Mouse (Mus musculus): ENCODE measurements around the gene Crb2.

Gene Crb2

DNA sequence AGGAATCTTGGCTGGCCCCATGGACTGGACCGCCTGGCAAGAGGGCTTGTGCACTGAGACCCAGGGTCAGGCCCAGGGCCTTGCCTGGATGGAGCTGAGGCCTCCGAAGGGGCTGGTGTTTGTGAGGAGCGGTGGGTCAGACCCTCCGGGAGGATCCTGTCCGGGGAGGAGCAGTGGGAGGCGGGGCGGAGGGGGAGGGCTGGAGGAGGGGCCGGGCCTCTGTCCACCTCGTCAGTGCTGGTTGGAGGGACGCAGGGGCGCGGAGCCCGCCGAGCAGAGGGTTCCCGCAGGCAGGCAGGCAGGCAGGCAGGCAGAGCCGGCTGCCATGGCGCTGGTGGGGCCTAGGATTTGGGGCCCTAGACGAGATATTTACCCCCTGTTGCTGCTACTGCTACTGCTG lies at the start of gene Crb2:
Gene Crb2, plus strand, starts transcription at position 234 of the 400 bp plus-strand sequence.
- no peak for DNase-seq (ENCODE audit: low spot score)

DNA sequence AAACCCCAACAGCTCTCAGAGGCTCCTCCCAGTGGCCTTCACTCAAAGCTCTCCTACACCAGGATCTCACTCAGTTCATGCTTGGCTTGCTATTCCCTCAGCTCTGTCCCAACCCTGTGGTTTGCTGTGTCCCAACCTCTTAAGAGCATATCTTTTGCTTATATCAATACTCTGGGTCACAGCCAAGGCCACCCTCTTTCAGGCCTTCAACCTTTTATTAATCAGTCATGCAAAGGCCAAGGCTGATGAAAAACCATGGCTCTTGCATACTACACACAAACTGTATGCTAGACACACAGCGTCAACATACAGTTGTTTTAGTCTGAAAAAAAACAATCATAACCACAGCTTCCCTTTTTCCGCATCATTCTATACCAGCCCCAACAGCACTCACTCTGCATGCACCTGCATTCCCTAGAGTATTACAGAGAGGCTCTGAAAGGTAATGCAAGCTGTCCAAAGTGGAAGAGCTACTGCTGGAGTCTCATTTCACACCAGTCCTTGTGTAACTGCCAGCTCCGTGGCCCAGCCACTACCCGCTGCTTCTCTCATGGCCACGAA lies 44.7 kb upstream of the Crb2 start:
- DNase-seq (ENCODE audit: low spot score), result peak; percentile 72

DNA sequence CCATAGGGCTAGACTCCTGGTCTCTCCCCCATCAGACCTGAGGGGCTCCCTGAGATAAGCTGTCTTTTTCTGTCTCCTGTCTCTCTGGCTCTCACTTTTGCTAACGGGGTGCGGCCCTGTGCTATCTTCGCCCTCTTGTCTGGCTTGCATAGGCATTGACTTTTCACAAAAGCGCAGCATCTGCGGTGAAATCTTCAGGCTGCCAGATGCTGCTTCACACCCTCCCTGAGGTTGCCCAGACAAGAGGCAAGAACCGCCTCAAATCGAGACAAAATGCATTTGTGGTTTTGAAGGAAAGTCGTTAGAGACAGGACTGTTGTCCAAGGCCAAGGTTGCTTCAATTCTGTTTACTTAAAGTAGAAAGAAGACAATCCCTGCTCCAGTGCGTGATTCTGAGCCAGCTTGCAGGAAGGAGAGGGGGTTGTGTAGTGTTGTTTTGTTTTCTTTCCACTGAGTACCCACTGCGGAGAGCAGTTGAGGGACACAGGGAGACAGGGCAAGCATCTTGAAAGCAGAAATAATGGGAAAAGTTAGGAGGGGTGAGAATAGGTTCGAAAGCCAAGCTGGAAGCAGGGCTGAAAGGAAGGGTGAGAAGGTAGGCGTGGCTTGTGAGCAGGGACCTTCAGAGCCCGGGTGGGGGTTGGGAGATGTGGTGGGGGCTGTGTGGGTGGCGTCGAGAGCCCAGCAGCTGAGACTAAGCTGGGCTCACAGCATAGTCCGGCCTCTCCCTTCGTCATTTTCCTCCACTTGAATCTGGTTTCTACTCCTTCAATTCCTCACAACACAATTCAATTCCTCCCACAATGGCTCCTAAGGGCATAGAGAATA lies 40.9 kb upstream of the Crb2 start:
- DNase-seq (ENCODE audit: low spot score), result peak; percentile 69

DNA sequence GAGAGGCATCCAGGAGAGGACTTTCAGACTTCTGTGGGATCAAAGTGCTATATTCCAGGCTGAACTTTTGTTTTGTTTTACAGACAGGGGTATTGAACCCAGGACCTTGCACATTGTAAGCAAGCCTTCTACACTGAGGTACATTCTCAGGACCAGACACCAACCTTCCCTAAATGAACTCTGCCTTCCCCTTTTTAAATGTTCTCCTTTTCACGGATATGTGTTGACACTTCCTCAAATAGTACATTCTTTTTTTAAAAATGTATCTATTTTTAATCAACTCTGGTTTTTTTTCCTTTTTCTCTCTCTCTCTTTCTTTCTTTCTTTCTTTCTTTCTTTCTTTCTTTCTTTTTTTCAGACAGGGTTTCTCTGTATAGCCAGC lies 40.3 kb upstream of the Crb2 start:
- DNase-seq (ENCODE audit: low spot score), result no peak

DNA sequence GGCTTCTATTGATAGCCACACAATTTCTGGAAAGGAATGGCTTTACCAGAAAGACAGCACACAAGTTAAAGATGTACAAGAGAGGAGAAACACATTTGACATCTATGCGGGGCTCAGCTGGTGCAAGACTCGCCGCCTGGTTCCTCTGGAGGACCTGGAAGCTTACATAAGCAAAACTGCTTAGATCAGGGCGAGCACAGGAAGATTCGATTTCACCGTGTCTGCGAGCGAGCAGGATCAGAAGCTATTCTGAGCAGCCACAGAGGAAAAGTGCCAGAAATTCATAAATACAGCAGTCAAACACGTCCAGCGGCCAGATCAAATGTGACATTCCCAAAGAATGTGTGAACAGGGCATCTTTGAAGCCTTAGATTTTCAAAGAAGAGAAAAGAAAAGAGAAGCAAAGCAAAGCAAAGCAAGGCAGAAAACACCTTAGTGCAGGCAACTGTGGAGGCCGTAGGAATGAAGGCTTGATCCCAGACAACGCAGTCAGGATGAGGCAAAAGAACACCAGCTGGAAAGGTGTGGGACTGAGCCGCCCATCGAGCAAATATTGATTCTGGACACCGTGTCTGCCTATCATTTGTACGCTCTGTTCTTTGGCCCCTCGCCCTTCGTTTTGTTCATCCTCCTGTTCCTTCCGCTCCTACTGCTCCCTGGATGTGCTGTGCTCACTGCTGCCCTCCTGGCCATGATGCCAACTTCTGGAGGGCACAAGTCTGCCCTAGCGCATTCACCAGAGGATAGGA lies 34.1 kb upstream of the Crb2 start:
- no peak for DNase-seq (ENCODE audit: low spot score)

DNA sequence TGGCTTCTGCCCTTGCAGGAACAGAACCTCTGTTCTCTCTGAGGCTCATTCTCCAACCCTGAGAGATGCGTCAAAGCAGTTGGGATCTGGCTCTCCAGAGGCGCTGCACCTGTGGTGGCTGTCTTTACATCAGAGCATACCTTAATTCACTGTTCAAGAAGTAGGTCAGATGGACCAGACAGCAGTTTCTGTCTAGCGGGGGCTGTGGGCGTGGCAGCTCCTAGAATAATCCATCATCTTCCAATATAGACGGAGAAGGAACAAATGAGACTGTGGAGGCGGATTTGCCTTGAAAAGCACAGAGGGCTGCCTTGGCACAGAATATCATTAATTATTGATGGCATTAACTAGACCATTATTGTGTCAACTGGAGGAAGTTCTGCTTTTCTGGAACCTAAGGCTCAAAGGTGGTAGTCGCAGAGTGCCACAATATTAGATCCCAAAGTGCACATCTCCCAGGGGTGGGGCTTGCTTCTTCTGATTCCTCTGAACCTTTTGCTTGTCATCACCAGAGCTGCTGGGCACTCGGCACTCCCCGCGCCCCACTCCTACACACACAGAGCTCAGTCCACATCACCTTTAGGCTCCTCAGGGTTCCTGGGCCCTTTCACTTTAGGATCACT lies 31.2 kb upstream of the Crb2 start:
- no peak for DNase-seq (ENCODE audit: low spot score)

DNA sequence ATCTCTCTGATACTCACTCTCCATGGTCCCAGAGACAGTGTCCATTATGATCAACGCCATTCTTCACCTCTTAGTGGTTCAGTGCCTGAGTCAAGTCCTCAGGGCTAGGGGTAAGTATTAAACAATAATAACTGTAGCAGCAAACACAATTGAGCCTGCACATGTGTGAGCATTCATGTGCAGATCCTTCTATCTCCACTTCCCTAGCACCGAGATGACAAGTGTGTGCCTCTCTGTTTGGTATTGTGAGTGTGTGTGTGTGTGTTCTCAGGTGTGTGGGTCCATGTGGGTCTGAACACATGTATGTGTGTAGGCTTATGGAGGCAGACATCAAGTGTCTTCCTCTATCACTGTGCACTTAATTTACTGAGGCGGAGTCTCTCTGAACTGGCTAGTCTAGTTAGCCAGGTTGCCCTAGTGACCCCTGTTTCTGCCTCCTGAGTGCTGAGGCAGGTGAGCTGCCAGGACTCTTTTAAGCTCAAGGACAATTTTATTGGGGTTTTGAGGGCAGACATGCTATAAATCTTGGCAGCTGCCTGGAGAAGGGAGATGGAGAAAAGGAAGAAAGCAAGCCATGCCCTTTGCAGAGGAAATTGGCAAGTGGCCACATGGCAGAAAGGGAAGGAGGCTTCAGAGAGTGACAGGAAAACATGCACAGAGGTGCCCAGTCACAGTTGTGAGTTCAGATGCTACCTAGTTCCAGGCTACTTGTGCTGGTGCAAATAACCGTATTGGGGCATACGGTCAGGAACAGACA lies 29.6 kb upstream of the Crb2 start:
- no peak for DNase-seq (ENCODE audit: low spot score)

DNA sequence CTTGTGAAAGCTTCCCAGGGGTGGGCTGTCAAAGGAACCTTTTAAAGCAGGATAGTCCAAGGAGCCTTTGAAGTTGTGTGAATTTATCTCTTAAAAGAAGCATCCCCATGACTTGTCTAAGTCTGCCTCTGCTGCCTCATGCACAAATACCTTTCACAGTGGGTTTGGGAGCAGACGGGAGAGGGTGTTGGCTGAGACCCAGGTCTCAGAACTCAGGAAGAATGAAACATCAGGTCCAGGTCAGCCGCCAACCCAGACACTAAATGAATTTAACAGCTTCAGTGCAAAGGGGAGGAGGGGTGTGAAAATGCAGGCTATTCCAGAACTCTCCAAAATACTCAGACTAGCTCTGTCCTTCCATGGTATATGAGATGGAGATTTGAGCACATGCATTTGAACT lies 28.1 kb upstream of the Crb2 start:
- DNase-seq (ENCODE audit: low spot score), result no peak

DNA sequence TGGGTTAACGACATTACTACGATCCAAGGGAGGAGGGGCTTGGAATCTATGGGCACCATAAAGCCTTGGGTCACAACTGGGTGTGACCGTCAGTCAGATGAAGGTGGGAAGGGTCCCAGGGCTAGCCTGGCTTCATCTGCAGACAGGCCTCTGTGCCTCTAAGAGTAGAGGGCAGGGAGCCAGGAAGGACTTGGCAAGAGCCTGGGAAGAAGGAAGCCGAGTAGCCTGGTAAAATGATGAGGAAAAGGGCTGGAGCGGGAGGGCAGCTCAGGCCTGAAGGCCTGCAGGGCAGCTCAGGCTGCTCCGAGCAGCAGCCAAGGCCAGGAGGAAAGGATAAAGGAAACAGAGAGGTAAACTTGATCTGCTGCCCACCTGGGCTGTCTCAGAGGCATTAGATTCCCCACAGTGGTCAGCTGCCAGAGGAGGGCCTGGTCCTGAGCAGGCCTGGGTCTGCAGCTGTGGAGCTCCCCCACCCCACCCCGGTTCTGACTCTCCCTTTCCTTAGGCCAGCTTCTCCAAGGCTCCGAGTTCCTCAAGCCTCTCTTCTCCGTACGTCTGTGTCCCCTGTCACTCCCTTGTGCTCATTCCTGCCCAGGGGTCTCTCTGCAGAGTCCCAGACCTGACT lies 27.5 kb upstream of the Crb2 start:
- no peak for DNase-seq (ENCODE audit: low spot score)

DNA sequence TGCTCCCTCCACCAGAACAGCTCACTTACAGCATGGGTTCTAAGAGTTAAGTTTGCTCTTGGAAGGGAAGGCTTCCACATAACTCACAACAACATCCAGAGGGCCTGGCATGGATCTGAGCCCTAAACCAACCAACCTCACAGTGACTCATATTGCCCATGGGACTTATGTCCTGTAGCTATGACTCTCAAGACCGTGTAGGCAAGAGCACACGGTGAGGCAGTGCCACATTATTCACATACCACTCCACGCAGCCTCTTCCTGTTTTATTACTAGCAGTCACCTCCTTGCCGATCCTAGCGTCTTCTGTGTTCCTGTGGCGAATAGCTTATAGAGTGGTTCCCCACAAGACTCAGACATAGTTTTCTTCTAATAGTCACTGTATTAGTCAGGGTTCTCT lies 26.7 kb upstream of the Crb2 start:
- no peak for DNase-seq (ENCODE audit: low spot score)

DNA sequence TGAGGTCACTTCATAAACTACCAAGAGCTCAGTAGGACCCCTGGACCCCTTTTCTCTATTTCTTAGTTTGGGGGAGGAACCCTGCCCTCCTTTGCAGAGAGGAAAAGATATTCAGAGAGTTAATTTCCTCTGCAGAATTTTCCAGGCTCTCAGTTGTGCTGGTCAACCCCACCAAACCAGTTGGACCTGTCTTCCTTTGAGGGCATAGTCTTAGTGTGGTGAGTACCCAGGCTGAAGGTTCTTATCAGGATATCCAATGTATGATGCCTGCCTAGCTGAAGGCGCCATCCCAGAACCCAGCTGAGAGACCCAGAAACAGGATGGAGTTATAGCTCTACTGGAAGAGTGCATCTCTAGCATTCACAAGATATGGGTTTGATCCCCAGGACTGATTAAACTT lies 24.9 kb upstream of the Crb2 start:
- DNase-seq (ENCODE audit: low spot score), result no peak

DNA sequence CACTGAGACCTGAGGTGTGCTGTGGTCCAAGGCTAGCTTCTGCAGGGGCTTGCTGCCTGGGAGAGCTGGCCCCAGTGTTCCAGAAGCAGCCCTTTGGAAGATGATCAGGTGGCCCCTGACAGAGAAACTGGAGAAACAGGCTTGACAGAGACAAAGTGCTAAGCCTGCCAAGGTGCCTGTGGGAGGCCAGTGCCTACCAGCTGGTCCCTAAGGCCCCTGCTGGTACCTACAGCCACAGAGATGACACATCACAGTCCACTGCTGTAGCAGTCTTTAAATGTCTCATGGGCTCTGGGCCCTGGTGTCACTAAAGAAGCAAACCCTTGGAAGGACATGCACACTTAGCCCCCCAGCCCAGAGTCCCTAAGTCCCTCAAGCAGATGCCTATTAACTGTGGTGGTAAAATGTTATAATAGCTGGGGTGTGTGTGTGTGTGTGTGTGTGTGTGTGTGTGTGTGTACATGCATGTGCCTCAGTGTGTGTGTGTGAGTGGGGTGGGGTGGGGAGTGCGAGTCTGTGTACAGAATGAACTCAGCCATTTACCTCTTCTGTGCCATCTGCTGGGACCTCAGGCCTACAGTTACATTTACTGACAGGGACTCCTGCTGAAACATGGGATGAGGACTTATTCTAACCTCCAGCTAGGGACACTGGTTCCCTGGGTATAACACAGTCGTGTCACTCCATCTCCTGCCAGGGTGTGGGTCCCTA lies 19.7 kb upstream of the Crb2 start:
- no peak for DNase-seq (ENCODE audit: low spot score)

DNA sequence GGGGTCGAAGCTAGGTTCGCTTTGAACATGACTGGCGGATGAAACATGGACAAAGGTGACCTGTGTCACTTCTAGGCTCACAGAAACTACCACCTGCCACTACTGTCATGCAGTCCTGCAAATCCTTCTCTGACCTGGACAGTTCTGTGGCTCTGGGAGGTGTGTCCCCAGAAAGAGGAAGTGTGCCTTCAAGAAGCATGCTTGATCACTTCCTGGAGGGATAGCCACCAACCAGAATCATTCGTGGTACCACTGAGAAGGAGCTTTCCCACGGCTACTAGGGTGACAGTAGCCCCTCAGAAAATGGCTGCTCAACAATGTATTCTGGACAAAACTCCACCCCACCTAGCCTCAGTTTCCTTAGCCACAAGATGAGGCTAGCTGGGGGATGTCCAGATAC lies 19.0 kb upstream of the Crb2 start:
- DNase-seq (ENCODE audit: low spot score), result no peak

DNA sequence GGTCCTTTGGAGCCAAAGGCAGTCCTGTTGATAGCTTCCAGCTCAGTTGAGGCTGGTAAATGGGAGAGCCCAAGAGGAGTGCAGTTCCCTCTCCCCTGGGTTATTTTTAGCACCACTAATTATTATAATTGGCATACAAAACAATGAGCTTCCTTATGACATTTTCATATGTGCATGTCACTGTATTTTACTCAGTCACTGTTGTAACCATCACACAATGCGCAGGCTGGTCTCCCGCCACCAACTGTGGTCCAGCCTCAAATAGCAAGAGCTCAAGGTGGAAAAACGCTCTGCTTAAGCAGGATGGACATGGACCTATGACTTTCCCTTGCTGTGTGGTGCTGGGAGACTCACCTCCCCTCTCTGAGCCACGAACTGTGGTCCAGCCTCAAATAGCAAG lies 18.3 kb upstream of the Crb2 start:
- DNase-seq (ENCODE audit: low spot score), result no peak

DNA sequence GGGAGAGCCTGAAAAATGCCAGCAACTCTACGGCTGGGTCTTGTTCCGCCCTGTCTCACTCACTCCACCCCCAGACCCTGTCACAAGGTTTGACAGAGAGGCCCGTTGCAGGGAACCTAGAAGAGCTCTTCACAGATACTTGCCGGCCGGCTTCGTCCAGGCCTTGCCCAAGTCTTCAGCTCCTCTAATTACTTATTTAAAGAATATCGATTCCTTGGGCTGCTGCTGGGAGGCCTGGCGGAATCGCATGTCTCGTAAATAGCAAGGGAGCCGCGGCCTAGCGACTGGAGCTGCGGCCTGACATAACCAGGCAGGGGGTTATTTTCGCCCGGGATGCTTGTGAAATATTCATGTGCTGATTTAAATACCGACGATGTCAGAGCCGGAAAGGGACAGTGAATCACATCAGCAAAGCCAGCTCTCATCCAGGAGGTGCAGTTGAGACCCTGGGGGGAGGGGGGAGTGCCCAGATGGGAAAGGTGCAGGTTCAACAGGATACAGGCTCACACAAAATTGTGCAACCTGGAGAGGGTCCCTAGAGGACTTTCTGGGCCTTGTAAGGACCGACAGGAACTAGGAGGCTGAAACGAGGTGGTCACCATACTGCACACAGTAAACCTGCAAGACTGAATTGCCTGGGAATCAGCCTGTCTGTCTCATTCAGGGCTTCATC lies 17.6 kb upstream of the Crb2 start:
- no peak for DNase-seq (ENCODE audit: low spot score)

DNA sequence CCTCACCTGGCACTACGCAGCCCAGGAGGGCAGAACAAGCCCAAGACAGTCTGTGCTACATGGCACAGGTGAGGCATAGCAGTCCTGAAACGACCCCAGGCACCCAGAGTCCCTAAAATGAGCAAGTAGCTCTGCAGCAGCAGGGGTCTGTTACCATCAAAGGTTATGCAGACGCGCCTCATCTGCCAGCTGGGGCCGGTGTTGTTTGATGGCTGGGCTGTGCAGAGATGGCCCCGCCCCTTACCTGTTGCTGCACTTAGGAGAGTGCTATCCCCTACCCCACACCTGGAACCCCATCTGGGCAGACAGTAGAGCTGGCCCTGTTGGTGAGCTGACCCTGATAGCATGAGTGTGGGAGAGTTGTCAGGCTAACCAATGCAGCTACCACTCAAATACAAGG lies 15.4 kb upstream of the Crb2 start:
- no peak for DNase-seq (ENCODE audit: low spot score)

DNA sequence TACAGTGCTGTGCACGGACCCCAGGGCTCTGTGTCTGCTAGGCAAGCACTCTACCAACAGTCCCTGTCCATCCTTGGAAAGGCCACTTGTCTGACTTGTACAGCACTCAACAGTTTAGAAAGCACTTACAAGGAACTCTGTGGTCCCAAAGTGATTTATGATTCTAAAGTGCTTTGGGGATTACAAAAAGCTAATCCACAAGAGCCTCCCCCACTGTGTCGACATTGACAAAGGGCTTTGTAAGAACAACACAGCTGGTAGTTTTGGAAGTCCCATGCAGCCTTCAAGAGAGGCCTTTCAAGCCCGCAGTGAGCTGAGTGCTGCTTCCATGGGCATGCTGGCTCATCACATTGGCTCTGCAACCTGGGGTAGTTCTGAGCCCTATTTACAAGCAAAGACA lies 12.4 kb upstream of the Crb2 start:
- no peak for DNase-seq (ENCODE audit: low spot score)

DNA sequence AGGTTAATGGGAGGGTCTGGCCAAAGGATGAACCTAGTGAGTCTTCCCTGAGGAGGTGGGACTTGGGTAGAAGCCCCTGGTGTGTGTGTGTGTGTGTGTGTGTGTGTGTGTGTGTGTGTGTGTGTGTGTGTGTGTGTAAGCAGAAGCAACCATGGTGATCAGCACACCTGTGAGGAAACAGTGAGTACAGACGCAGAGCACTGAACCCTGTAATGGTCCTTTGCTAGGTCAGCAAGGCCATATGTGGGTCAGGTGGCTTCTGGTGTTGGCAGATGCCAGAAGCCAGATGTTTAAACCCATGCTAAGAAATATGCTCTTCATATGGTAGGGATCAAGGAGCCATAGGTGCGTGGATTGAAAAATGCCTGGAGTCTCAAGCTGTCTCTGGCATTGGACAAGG lies 11.5 kb upstream of the Crb2 start:
- DNase-seq (ENCODE audit: low spot score), result no peak

DNA sequence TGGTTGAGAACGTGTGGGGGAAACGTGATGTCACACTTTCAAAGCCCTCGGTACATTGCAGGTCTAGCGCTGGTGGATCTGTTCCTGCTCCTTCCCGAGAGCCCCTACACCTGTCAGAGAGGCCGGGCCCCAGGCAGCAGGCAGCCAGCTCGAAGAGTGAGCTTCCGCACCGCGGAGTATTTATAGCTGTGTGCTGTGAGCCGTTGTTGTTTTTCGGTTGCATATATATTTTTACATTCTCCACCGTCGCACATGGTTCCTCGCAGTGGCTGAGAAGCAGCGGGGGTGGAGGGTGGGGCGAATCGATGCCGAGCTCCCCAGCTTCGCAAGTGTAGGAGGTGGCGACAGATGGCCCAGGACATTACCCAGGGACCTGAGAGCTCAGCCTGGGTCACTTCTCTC lies 11.0 kb upstream of the Crb2 start:
- DNase-seq (ENCODE audit: low spot score), result no peak

DNA sequence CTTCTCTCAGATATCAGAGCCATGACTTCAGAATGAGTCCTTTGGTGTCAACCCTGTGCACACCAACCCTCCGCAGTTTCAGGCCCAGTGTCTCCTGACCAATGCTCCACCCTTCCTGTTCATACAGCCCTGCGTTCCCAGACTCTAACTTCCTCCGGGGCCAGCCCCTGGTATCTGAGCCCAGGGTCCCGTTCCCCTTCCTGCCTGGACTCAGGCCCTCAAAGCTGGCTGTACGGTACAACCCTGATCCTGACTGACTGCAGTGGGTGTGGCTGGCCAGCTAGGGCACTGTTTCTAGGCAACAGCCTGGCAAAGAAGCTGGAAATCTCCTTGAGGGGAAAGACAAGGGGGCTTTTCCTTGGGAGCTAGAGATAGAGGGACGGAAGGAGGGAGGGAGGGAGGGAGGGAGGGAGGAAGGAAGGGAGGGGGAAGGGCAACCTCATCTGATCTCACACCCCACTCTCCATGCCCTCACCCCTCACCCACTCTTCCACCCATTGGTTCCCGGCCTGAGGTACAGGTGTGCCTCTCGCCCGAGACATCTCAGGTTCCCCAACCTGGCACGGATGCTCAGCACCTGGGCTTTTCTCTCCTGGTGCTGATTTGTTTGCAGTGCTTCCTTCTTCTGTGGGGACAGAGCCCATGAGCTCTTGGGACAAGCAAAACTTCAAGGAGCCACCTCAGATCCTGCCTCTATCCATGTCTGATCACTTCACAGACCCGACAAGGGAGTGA lies 9.9 kb upstream of the Crb2 start:
- no peak for DNase-seq (ENCODE audit: low spot score)
